Mouse (Mus musculus): ENCODE results near the gene Gm49380.

Gm49380 gene

DNA sequence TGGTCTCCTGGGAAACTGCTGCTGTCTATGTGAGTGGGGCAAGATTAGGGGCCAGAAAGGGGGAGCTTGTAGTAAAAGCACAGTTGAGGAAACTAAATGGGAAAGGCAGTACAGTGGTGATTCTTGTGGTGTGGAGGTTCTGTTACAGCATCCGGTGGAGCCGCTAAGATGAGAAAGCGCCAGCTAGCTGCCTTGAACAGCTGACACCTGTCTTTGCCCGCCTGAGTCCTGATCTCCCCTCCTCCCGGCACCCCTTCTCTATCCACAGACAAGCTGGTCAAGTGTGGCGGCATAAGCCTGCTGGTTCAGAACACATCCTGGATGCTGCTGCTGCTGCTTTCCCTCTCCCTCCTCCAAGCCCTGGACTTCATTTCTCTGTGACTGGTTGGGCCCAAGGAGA, 66.2 kb downstream of the Gm49380 start:
- peak; percentile 69 for DNase-seq (ENCODE audit: low spot score)

- no peak for DNase-seq (ENCODE audit: low spot score)
Measured at GRCm38 (mm10) chr9:44046426-44046825, 66.9 kb downstream of the Gm49380 start.

- no peak for DNase-seq (ENCODE audit: low spot score)
Measured at GRCm38 (mm10) chr9:44045884-44046272, 67.4 kb downstream of the Gm49380 start.

DNA sequence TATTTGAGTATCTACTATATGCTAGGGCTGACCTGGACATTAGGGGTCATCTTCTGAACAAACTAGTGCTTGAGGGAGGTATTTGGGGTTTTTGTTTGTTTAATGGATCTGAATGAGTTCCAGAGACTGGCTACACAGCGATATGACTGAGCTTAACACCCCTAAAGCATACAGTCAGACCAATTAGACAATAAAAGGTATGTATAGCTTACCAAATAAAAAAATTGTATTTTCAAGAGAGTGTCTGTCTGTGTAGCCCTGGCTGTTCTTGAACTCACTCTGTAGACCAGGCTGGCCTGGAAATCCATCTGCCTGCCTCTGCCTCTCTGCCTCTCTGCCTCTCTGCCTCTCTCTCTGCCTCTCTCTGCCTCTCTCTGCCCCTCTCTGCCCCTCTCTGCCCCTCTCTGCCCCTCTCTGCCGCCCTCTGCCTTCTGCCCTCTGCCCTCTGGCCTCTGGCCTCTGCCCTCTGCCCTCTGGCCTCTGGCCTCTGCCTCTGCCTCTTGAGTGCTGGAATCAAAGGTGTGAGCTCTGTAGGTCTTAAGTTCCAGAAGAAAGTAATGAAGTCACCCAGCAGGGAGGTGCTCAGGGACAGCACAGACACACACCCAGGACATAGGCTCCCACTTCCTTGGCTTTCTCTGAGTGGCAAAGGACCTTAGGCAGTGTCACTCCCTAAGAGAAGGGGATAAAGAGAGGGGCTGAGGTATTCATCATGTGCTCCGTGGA, 68.0 kb downstream of the Gm49380 start:
- DNase-seq (ENCODE audit: low spot score), result no peak

DNA sequence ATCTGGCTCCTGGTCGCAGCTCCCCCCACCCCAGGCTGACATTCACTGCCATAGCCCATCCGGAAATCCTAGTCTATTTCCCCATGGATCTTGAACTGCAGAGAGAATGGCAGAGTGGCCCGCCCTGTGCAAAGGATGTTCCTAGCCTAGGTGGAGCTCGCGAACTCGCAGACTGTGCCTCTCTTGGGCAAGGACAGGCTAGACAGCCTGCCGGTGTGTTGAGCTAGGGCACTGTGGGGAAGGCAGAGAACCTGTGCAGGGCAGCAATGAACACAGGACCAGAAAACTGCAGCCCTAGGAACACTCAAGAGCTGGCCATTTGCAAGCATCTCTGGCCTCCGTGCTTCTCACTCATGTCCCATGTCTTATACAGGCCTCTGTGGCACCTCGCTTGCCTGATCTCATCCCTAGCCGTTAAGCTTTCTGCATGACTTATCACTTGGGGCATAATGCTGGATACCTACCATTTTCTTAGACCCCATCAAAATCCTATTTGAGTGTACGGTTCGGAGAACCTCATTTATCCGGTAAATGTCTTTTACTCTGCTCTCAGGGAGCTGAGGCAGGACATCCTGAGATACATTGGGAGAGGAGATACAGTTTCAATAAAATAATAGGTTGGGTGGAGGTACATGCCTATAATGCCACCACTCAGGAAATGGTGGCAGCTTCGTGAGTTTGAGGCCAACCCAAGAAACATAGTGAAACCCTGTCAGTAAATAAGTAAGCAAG, 68.7 kb downstream of the Gm49380 start:
- DNase-seq (ENCODE audit: low spot score), result peak; percentile 63

- DNase-seq (ENCODE audit: low spot score), result peak; percentile 56
Measured at GRCm38 (mm10) chr9:44043708-44044425, 69.4 kb downstream of the Gm49380 start.

GRCm38 (mm10) chr9:44042836-44043707, 70.2 kb downstream of the Gm49380 start, which contains the start of gene Thy1:
TSS of gene Thy1 (plus strand) at chr9:44043384.
- DNase-seq (ENCODE audit: low spot score), result peak; percentile 44

DNA sequence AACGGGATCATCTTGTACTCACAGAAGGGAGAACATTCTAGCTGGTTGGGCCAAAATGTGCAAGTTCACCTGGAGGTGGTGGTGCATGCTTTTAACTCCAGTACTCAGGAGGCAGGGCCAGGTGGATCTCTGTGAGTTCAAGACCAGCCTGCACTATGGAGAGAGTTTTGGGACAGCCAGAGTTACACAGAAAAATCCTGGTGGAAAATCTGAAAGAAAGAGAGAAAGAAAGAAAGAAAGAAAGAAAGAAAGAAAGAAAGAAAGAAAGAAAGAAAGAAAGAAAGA, 71.0 kb downstream of the Gm49380 start:
- no peak for DNase-seq (ENCODE audit: low spot score)

DNA sequence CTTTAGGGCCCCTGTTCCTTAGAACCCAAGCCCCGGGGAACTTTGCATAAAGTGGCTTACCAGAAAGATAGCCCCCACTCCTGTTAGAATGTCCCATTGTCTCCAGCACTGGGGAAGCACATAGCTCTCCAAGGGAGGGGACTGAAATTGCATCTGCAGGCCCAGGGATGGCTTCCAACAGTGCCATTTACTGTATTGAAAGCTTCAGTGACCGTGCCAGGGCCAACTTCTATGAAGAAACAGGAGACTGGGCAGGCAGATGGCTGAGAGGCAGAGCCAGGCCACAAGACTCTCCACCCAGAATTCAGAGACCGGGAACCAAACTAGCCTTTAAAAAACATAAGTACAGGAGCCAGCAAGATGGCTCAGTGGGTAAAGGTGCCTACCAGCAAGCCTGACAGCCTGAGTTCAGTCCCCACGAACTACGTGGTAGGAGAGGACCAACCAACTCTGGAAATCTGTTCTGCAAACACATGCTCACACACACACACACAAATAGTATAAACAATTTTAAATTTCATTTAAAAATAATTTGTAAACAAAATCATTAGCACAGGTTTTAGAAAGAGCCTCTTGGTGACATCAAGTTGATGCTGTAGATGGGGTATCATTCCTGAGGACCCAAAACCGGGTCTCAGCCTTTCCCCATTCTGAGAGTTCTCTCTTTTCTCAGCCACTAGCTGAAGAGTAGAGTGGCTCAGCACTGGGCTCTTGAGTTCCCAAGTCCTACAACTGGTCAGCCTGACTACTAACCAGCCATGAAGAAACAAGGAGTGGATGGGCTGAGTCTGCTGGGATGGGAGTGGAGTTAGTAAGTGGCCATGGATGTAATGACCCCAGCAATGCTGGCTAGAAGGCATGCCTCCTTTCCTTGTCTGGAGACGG, 71.5 kb downstream of the Gm49380 start:
- no peak for DNase-seq (ENCODE audit: low spot score)

DNA sequence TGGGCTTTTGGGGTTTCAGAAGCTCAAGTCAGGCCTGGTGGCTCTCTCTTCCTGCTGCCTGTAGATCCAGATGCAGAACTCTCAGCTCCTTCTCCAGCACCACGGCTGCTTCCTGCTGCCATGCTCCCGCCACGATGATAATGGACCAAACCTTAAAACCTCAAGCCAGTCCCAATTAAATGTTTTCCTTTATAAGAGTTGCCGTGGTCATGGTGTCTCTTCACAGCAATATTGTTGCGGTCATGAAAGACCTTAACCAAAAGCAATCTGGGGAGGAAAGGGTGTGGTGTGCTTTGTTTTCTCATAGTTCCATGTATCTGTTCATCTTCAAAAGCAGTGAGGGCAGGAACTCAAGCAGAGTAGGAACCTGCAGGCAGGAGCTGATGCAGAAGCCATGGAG, 76.2 kb downstream of the Gm49380 start:
- DNase-seq (ENCODE audit: low spot score), result no peak

DNA sequence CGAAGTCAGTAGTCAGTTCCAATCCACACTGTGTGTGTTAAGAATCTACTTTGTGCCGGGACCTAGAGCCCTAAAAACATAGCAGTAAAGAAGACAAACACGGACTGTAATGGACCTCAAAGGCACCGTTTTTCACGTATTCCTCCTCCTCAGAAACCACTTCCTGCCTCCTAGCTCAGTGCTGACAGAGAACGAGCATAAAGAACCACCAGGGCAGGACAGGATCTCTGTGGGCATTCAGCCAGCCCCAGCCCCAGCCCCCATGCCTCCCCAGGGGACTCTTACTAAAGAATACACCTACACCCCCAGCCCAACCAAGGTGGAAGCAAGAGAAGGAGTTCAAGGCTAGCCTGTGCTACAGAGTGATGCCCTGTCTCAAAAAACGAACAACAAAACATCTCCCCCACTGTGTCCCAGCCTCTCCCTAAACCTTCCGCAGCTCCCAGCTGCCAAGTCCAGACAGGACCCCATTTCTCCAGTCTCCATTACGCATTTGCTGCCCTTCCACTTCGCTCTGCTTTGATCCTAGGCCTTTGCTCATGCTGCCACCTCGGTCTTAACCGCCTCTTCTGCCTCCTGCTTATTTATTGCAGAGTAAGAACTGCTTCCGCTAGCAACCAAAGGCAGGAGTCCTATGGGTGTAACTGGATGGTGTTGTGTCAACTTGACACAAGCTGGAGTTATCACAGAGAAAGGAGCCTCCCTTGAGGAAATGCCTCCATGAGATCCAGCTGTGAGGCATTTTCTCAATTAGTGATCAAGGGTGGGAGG, 79.2 kb downstream of the Gm49380 start:
- DNase-seq (ENCODE audit: low spot score), result peak; percentile 86

- DNase-seq (ENCODE audit: low spot score), result no peak
Measured at GRCm38 (mm10) chr9:44033317-44033716, 80.0 kb downstream of the Gm49380 start.

DNA sequence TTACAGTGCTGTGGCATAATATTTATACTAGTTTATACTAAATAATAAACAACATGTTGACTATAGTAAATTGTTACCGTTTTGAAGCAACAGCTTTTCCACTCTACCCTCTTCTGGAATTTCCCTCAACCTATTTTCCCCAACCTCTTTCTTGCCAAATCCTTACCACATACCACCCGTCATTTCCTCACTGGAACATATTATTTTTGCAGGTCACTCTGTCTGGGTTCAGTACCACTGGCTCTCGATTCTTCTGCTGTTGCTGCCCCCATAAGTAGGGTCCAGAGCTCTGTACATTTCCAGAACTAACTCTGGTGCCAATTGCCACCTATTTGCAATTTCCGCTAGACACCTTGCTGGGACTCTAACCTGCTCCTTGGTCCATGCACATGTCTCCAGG, 81.4 kb downstream of the Gm49380 start:
- no peak for DNase-seq (ENCODE audit: low spot score)

DNA sequence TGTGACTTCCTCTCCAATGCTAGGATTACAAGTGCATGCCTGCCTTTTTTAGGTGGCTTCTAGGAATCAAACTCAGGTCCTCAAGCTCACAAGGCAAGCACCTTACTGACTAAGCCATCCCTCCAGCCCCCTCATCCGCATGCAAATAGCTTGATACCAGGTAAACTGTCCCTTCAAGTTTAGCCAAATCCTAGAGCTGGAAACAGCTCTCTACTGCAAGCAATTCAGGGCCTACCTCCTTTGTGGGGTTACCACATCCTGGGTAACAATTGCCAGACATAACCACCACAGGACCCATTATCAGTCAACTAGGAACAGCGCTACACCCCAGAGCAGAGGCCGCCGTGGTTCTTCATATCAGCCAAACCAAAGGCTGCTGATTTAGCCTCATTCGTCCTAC, 82.2 kb downstream of the Gm49380 start:
- DNase-seq (ENCODE audit: low spot score), result peak; percentile 82

DNA sequence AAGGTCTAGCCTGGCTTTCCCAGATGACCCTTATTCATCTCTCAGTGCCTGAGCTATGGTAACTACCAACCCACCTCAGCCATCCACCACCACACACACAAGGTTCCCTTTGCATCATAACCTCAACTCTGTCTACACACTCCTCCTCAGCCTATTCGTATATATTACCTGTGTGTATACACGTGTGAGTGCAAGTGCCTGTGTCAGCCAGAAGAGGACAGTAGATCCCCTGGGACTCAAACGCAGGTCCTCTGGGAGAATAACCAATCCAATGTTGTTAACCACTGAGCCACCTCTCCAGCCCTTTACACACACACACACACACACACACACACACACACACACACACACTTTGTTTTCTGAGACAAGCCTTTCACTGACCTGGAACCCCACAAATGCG, 82.7 kb downstream of the Gm49380 start:
- no peak for DNase-seq (ENCODE audit: low spot score)

DNA sequence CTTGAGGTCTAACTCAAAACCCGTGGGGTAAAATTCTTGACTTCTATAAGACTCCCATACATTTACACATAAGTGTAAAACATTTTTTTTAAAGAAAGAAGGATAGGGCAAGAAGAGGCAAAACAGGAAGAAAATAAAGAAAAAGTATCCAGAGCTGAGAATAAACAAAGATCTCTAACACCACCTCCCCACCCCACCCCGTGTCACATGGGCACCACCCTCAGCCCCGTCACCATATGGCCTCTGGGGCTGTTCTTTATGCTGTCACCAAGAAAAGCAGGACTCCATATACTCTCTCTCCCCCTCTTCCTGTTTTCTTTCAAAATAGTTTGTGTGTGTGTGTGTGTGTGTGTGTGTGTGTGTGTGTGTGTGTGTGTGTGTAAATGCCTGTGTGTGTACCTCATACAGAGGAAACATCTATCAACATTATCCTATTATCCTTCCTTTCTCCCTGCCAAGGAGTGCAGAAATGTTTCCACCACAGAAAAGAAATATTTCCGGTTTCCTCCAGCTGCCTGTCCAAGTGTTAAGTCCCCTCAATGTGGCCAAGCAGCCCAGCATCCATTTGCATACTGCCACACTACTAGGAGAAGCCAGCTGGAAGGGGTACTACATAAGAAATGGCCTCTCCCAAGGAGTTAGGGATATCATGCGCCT, 83.6 kb downstream of the Gm49380 start:
- DNase-seq (ENCODE audit: low spot score), result peak; percentile 76

DNA sequence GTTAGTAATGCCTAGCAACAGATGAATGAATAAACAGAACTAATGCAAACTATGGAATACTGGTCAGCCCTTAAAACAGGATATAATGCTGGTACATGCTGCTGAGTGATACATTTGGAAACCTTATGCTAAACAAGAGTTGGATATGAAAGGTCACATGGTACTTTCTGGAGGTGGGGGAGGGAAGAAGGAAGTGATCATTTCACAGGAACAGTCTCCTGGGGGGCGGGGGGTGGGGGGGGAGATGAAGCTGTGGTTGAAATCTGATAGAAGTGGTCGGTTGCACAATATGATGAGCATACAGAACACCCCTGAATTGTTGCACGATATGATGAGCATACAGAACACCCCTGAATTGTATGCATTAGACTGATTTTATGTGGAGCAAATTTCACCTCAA, 89.2 kb downstream of the Gm49380 start:
- DNase-seq (ENCODE audit: low spot score), result no peak

DNA sequence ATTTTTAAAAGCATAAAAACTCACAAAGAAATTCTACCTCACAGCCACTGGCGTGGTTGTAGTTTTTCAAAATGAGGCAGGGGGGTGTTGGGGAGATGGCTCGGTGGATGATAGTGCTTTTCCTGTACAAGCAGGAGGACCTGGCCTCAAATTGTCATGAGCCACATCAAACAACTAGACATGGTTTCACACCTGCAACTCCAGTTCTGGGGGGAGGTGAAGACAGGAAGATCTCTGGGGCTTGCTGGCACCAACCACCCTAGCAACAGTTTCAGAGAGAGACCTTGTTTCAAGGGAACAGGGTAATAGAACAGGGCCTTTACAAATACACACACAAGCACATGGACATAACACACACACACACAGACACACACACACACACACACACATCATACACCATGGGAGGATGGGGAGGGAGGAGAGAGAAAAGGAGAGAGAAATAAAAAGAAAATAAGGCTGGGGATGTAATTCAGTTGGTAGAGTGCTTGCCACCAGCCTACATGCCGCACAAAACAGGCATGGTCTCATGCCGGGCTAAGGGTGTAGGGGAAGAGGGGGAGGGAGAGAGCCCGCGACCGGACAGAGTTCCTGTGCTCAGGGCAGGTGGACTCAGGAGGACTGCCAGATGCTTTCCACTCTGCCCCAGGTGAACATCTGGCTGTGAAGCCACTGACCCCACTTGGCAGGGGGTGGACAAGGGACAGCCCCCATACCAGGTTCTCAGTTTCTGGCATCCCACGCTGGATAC, 91.0 kb downstream of the Gm49380 start:
- DNase-seq (ENCODE audit: low spot score), result peak; percentile 81

GRCm38 (mm10) chr9:44020001-44020400, 93.3 kb downstream of the Gm49380 start:
- DNase-seq (ENCODE audit: low spot score), result peak; percentile 55

Measured in T-cell, adult 2 months (primary cell).